Mouse (Mus musculus): ENCODE measurements around the gene Ly6g5c. TPM values are rescaled to one million over a fixed set of nuclear protein-coding genes. Genes with fewer than 3 reads are reported as not detected.

Ly6g5c gene
- polyA plus RNA-seq, 1 experiment from 2014 or later, result not detected

GRCm38 (mm10) chr17:35083929-35084497 lies 24.1 kb upstream of the Ly6g5c start:
- no peak overlapping the region for H3K9ac ChIP-seq (replicated peaks)
- no peak for ATAC-seq (ENCODE audit: low FRiP score)
- no peak overlapping the region for H3K4me3 ChIP-seq (replicated peaks)
- H3K9me3 ChIP-seq (replicated peaks), result no peaks in the 10 kb centered on the region
- H3K4me2 ChIP-seq, result no peak overlapping the region
- no peaks in the 10 kb centered on the region for H3K4me1 ChIP-seq
- H3K27me3 ChIP-seq (replicated peaks), result no peaks in the 10 kb centered on the region
- H3K27ac ChIP-seq (replicated peaks), result no peak overlapping the region
- 85% methylated on average over 3 of the region's 3 CpGs for WGBS
- no peaks in the 10 kb centered on the region for H3K36me3 ChIP-seq

- no peak within 1 kb of the TSS for H3K27ac ChIP-seq (replicated peaks)
- H3K36me3 ChIP-seq, result no peaks in the 10 kb centered on the region
- no peak for ATAC-seq (ENCODE audit: low FRiP score)
- 83% methylated on average over 7 of the region's 7 CpGs for WGBS
- peaks cover 8% of the 10 kb centered on the region for H3K4me1 ChIP-seq
- no peaks in the 10 kb centered on the region for H3K9me3 ChIP-seq (replicated peaks)
- H3K4me3 ChIP-seq (replicated peaks), result no peak within 1 kb of the TSS
- H3K4me2 ChIP-seq, result no peak within 1 kb of the TSS
- no peaks in the 10 kb centered on the region for H3K27me3 ChIP-seq (replicated peaks)
- H3K9ac ChIP-seq (replicated peaks), result no peak within 1 kb of the TSS
Measured at GRCm38 (mm10) chr17:35085208-35085865, 22.7 kb upstream of the Ly6g5c start, which contains the start of gene Ly6g6f. Gene Ly6g6f (minus strand): TSS chr17:35085610.

- no peaks in the 10 kb centered on the region for H3K9me3 ChIP-seq (replicated peaks)
- H3K4me3 ChIP-seq (replicated peaks), result no peak overlapping the region
- WGBS, result 56% methylated on average over 2 of the region's 2 CpGs
- peaks cover 22% of the 10 kb centered on the region for H3K36me3 ChIP-seq
- no peaks in the 10 kb centered on the region for H3K27me3 ChIP-seq (replicated peaks)
- ATAC-seq (ENCODE audit: low FRiP score), result no peak
- peaks cover 15% of the 10 kb centered on the region for H3K4me1 ChIP-seq
- H3K4me2 ChIP-seq, result no peak overlapping the region
- no peak overlapping the region for H3K9ac ChIP-seq (replicated peaks)
- H3K27ac ChIP-seq (replicated peaks), result no peak overlapping the region
Measured at GRCm38 (mm10) chr17:35088151-35088550, 19.9 kb upstream of the Ly6g5c start.

- H3K9me3 ChIP-seq (replicated peaks), result no peaks in the 10 kb centered on the region
- H3K4me1 ChIP-seq, result peaks cover 15% of the 10 kb centered on the region
- H3K27me3 ChIP-seq (replicated peaks), result no peaks in the 10 kb centered on the region
- peak within 1 kb of the TSS; percentile 69 for H3K4me3 ChIP-seq (replicated peaks)
- H3K36me3 ChIP-seq, result peaks cover 30% of the 10 kb centered on the region
- ATAC-seq (ENCODE audit: low FRiP score), result peak; percentile 98
- peak within 1 kb of the TSS; percentile 99 for H3K27ac ChIP-seq (replicated peaks)
- 3% methylated on average over 67 of the region's 67 CpGs for WGBS
- peak within 1 kb of the TSS; percentile 68 for H3K4me2 ChIP-seq
- H3K9ac ChIP-seq (replicated peaks), result peak within 1 kb of the TSS; percentile 95
Measured at GRCm38 (mm10) chr17:35088825-35089644, 19.0 kb upstream of the Ly6g5c start, which contains the start of gene Abhd16a. Gene Abhd16a (plus strand): TSS chr17:35089263.

GRCm38 (mm10) chr17:35090166-35090932 lies 17.7 kb upstream of the Ly6g5c start:
- H3K4me1 ChIP-seq, result peaks cover 15% of the 10 kb centered on the region
- H3K9ac ChIP-seq (replicated peaks), result peak overlapping the region; percentile 95
- H3K27me3 ChIP-seq (replicated peaks), result no peaks in the 10 kb centered on the region
- H3K27ac ChIP-seq (replicated peaks), result peak overlapping the region; percentile 99
- peak overlapping the region; percentile 68 for H3K4me2 ChIP-seq
- H3K36me3 ChIP-seq, result peaks cover 43% of the 10 kb centered on the region
- 46% methylated on average over 8 of the region's 8 CpGs for WGBS
- ATAC-seq (ENCODE audit: low FRiP score), result no peak
- H3K4me3 ChIP-seq (replicated peaks), result peak overlapping the region; percentile 69
- no peaks in the 10 kb centered on the region for H3K9me3 ChIP-seq (replicated peaks)

GRCm38 (mm10) chr17:35092403-35093198 lies 15.5 kb upstream of the Ly6g5c start:
- Histone ChIP-seq H3K4me3 (replicated peaks) (no peak overlapping the region), H3K9ac (replicated peaks) (no peak overlapping the region), H3K4me2 (no peak overlapping the region), H3K4me1 (peaks cover 15% of the 10 kb centered on the region), H3K27ac (replicated peaks) (no peak overlapping the region), H3K9me3 (replicated peaks) (no peaks in the 10 kb centered on the region), H3K27me3 (replicated peaks) (no peaks in the 10 kb centered on the region), H3K36me3 (peaks cover 62% of the 10 kb centered on the region)
- no peak for ATAC-seq (ENCODE audit: low FRiP score)
- 93% methylated on average over 14 of the region's 14 CpGs for WGBS

- H3K4me1 ChIP-seq, result peaks cover 14% of the 10 kb centered on the region
- no peak overlapping the region for H3K27ac ChIP-seq (replicated peaks)
- no peaks in the 10 kb centered on the region for H3K27me3 ChIP-seq (replicated peaks)
- H3K4me3 ChIP-seq (replicated peaks), result no peak overlapping the region
- peaks cover 80% of the 10 kb centered on the region for H3K36me3 ChIP-seq
- H3K4me2 ChIP-seq, result no peak overlapping the region
- H3K9ac ChIP-seq (replicated peaks), result no peak overlapping the region
- ATAC-seq (ENCODE audit: low FRiP score), result no peak
- 94% methylated on average over 15 of the region's 15 CpGs for WGBS
- H3K9me3 ChIP-seq (replicated peaks), result no peaks in the 10 kb centered on the region
Measured at GRCm38 (mm10) chr17:35094475-35095365, 13.4 kb upstream of the Ly6g5c start.

GRCm38 (mm10) chr17:35096597-35096996 lies 11.5 kb upstream of the Ly6g5c start:
- ATAC-seq (ENCODE audit: low FRiP score), result no peak
- H3K27ac ChIP-seq (replicated peaks), result no peak overlapping the region
- no peaks in the 10 kb centered on the region for H3K27me3 ChIP-seq (replicated peaks)
- no peak overlapping the region for H3K4me2 ChIP-seq
- no peak overlapping the region for H3K4me3 ChIP-seq (replicated peaks)
- H3K9ac ChIP-seq (replicated peaks), result no peak overlapping the region
- H3K9me3 ChIP-seq (replicated peaks), result no peaks in the 10 kb centered on the region
- 87% methylated on average over 12 of the region's 12 CpGs for WGBS
- H3K36me3 ChIP-seq, result peaks cover 90% of the 10 kb centered on the region
- H3K4me1 ChIP-seq, result no peaks in the 10 kb centered on the region

- Histone ChIP-seq H3K9ac (replicated peaks) (no peak overlapping the region), H3K4me3 (replicated peaks) (no peak overlapping the region), H3K36me3 (peaks cover 92% of the 10 kb centered on the region), H3K9me3 (replicated peaks) (no peaks in the 10 kb centered on the region), H3K4me1 (no peaks in the 10 kb centered on the region), H3K27ac (replicated peaks) (no peak overlapping the region), H3K27me3 (replicated peaks) (no peaks in the 10 kb centered on the region), H3K4me2 (no peak overlapping the region)
- no peak for ATAC-seq (ENCODE audit: low FRiP score)
- 82% methylated on average over 12 of the region's 12 CpGs for WGBS
Measured at GRCm38 (mm10) chr17:35097164-35097655, 10.9 kb upstream of the Ly6g5c start.

- no peak overlapping the region for H3K4me3 ChIP-seq (replicated peaks)
- no peaks in the 10 kb centered on the region for H3K9me3 ChIP-seq (replicated peaks)
- H3K27me3 ChIP-seq (replicated peaks), result no peaks in the 10 kb centered on the region
- H3K9ac ChIP-seq (replicated peaks), result no peak overlapping the region
- no peak for ATAC-seq (ENCODE audit: low FRiP score)
- H3K27ac ChIP-seq (replicated peaks), result no peak overlapping the region
- H3K4me2 ChIP-seq, result no peak overlapping the region
- no peaks in the 10 kb centered on the region for H3K4me1 ChIP-seq
- WGBS, result 74% methylated on average over 10 of the region's 10 CpGs
- H3K36me3 ChIP-seq, result peaks cover 82% of the 10 kb centered on the region
Measured at GRCm38 (mm10) chr17:35100196-35100765, 7.8 kb upstream of the Ly6g5c start.

Data from neural tube, embryonic 15.5 days (tissue).